Mouse (Mus musculus): Measurements from ENCODE around the gene Phex.

The Phex gene

GRCm38 (mm10) chrX:157415212-157415611 is at the start of gene Phex:
Phex (minus strand) TSS chrX:157415312.
- DNase-seq (ENCODE audit: low spot score in 2 of 2): no peak

DNA sequence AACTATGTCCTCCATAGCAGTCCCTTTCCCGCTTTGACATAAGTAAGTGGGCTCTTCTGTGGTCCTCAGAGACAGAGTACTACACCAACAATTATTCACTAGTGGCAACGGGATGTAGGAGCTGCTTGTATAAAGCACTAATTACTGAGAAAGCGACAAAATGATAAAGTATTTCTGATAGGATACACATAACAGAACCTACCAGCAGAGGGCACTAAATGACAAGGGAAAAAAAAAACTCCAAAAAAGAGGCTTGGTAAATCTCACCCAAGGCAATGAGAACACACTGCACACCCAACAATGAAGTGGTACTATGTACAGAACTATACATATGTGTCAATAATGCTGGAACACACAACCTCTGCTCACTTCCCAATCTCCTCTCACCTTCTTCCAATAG is 47.6 kb upstream of the Phex start:
- no peak for DNase-seq (ENCODE audit: low spot score in 2 of 2)

GRCm38 (mm10) chrX:157454430-157454829 is 39.3 kb upstream of the Phex start:
- DNase-seq (ENCODE audit: low spot score in 2 of 2): peak; percentile 30 to 72

DNA sequence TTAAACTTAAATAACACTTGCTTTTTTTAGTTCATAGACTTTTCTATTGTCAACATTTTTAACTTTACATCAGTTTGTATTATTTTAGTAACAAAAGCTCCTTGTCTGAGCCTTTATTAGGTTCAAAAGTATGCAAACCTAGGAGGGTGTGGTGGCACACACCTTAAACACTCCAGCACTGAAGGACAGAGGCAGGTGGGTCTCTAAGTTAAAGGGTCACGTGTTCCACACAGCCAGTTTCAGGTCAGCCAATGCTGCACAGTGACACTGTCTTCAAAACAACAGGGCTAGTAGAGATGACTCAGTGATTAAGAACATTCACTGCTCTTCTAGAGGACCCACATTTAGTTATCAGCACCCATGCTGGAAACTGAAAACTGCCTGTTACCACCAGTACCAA is 33.9 kb upstream of the Phex start:
- no peak for DNase-seq (ENCODE audit: low spot score in 2 of 2)

DNA sequence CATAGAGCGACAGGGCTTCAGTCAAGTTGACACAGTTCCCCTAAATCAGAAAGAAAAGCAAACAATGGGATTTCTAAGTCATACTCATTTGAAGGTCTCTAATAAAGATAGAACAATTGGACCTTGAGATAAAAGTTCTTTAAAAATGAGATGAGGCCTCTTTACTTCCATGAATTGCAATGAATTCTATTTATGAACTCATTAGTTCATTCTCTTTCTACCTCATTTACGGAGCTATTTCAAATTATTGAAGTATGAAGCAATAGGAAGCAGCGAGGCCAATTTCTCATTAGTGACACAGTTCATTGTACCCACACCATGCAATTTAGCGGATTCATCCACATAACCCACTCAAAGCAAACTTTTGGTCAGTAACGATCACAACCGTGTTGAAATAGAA is 32.3 kb upstream of the Phex start:
- DNase-seq (ENCODE audit: low spot score in 2 of 2): no peak

- DNase-seq (ENCODE audit: low spot score in 2 of 2): no peak
Measured at GRCm38 (mm10) chrX:157434768-157435167, 19.7 kb upstream of the Phex start.

DNA sequence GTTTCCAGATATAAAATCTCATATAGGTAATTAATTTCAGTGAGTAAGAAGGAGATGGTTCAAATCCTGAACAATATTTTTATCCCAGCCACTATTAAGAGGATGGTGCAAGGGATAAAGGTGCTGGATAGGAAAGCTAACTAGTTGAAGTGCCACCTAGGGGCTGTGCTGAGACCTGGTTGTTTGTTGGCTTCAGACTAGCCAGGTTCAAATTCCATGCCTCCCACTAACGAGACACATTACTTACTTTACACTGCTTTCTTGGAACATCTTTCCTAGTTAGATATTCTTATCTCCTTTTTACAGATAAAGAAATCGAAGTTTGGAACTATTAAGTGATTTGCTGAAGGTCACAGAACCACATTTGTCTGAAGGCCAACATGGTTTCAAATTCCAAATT is 4.3 kb upstream of the Phex start:
- DNase-seq (ENCODE audit: low spot score in 2 of 2): no peak

GRCm38 (mm10) chrX:157404919-157405318 is 10.2 kb downstream of the Phex start:
- no peak for DNase-seq (ENCODE audit: low spot score in 2 of 2)

DNA sequence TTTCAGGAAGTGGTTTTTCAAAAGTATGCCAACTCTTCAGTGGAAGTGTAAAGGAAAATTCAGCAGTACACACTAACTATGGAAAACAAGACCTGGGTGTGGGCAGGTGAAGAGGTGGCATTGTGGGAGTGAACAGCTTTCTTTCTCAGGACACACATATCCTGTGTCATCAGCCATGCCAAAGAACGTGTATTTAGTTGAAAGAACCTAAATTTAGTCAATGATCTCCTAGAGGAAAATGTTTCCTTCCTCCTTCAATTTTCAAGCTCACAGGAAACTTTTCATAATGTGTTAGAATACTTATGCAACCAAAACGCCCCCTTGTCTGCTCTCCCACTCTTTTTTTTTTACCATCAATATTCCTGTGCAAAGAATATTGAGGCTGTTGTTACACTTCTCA is 23.9 kb downstream of the Phex start:
- DNase-seq (ENCODE audit: low spot score in 2 of 2): no peak

DNA sequence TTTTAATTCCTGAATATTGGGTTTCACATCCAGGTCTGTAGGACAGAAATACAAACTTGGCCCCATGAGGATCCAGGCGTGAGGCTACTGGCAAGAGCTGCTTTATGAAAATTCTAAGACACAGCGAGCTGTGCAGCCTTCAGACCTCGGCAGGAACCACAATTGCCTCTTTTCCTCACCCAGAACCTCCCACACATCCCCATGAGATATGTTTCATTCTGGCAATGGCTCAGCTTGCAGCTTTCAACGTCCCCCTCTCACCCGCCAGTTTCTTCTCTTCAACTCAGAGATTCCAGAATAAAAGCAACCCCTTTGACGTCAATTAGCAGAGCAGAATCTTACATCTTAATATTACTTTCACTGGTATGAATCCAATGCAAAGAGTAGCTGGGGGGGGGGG is 25.0 kb downstream of the Phex start:
- DNase-seq (ENCODE audit: low spot score in 2 of 2): no peak

- no peak for DNase-seq (ENCODE audit: low spot score in 2 of 2)
Measured at GRCm38 (mm10) chrX:157388419-157388818, 26.7 kb downstream of the Phex start.

DNA sequence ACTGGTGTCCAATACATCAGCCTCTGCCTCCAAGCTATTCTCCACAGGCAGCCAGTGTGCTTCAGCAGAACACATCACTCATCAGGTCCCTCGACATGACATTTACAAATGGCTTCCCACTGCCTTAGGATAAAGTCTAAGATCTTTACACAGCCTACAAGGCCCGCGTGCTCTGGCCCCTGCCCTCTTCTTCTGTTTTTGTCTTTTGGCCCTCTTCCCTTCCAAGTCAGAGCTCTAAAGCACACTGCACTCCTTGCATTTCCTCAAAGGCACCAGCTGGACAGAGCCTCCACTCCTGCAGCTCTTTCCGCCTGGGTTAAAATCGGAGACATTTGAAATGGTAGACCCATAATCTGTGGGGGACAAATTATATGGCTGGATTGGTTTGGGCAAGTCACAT is 28.1 kb downstream of the Phex start:
- no peak for DNase-seq (ENCODE audit: low spot score in 2 of 2)

GRCm38 (mm10) chrX:157378822-157379221 is 36.3 kb downstream of the Phex start:
- no peak for DNase-seq (ENCODE audit: low spot score in 2 of 2)

DNA sequence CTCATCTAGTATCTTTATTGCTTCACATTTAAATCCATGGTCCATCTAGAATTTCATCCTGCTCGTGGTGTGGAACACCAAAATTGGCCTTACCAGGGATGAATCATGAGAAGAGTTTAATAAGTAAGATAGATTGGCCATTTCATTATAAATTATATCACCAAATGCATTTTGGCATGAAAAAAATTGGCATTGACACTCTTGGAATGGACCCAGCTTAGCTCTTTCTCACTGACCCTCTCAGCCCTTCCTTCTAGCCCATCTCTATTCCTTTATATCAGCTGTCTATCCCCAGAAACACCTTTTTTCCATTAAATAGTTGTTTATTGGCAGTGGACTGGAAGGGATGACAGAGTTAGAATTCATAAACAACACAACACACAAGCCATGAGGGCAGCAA is 37.7 kb downstream of the Phex start:
- DNase-seq (ENCODE audit: low spot score in 2 of 2): no peak

DNA sequence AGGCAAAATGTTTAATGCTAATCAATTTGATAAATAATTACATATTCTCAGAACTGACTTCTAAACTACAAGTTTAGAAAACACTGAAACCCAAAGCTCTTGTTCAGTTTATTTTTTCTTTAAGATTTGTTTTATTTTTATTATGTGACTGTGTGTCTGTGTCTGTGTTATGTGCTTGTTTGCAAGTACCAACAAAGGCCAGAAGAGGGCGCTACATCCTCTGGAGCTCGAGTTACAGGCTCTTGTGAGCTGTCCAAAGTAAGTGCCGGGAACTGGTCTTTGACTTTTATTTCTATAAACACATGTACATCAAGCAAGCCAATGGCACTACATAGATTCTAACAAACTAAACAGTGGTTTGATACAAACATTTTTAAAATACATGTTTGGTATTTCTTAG is 41.2 kb downstream of the Phex start:
- DNase-seq (ENCODE audit: low spot score in 2 of 2): no peak

DNA sequence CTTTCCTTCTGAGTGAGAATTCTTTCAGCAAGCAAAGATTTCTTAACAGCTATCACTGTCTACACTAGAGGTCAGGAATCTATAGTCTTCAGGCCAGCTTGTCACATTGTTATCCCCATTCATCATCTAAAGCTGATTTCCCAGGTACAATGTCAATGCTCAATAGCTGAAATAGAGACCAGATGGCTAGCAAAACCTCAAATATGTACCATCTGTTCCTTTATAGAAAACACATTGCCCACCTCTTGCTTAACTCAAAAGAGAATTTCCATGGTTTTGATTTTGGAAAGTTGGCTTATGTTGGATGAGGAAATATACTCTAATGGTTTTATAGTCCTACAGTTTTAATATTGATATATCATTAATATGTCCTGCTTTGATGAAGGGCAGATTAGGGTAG is 45.9 kb downstream of the Phex start:
- DNase-seq (ENCODE audit: low spot score in 2 of 2): no peak

DNA sequence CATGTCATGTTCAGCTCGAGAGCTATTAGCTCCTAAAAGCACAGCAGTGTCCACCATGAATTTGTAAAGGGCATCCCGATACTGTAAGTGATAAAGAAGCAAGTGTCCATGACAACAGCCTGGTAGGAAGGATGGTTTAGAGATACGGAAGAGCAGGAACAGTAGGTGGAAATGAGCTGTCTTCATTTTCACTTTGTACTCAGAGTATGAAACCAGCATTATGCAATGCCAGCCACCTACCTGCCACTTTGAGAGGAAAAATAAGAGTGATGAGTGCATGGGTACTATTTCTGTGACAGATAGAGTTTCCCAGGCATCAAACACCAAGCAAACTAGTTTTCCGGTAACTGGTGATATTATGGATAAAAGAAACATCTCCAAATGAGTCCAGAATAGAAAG is 59.6 kb downstream of the Phex start:
- DNase-seq (ENCODE audit: low spot score in 2 of 2): no peak

DNA sequence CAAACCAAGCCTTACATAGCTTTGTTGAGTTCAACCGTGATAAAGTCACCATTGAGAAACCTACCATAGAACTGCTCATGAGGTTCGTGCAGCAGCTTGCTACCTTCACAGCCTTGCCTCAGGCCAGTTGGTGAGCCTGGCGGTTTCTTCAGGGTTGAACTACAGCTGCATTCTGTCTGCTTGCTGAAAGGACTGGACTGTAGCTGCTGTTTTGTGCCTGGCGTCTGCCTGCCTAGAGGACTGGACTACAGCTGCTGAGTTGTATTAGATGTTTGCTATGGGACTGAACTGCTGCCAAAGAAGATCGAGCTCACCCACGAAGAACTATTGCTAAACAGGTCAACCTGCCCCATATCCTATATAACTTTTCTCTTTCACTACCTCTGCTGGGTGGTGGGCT is 68.9 kb downstream of the Phex start:
- no peak for DNase-seq (ENCODE audit: low spot score in 2 of 2)

GRCm38 (mm10) chrX:157334726-157335125 is 80.4 kb downstream of the Phex start:
- DNase-seq (ENCODE audit: low spot score in 2 of 2): no peak

DNA sequence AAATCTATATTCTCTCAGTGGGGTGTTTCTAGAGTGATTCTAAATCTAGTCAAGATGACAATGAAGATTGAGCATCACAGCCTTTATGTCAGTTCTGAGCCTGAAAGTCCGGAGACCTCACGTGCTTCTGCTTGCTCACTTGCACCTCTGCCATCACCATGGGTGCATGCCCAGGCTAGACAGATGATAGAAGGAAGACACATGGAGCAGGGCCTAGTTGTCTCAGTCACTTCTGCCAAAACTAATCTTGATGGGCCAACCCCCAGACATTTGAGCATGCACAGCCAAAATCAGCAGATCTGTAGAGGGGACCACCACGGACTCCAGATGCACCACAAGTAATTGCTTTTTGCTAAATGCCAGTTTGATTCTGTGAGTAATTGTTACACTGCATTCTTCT is 85.3 kb downstream of the Phex start:
- no peak for DNase-seq (ENCODE audit: low spot score in 2 of 2)

DNA sequence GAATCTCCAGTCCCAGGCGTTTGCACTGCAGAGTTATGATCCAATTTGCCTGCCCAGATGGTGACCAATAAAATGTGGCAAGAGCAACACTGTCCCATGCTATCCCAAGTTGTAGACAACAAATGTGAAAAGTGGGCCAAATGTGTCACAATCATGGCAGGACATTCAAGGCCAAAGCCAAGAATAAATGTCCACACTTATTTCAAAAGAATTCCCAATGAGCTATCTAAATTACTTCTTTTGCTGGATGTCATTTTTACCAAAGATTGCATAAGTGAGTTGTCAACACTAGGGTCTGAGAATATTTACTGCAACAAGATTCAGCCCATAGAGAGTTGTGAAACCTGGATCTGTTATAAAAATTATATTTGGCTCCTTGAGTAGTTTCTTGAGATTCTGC is 86.7 kb downstream of the Phex start:
- DNase-seq (ENCODE audit: low spot score in 2 of 2): no peak

DNA sequence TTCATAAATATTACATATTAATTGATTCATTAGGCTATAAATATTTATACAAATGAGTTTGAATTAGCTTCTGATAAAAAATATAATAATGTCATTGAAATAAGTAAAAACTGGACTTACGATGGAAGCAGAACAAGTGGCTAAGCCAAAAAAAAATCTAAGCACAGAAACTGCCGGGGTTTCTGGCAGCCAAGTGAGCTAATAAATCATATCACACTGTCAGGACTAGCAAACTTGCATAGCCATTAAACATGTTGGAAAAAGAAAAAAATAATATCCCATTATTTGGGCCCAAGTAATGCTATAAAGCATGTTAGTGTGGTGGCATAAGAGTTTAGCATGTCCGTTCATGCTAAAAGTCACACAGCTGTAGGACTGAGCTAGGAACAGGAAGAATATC is 87.4 kb downstream of the Phex start:
- no peak for DNase-seq (ENCODE audit: low spot score in 2 of 2)

GRCm38 (mm10) chrX:157324396-157324795 is 90.7 kb downstream of the Phex start:
- no peak for DNase-seq (ENCODE audit: low spot score in 2 of 2)

DNA sequence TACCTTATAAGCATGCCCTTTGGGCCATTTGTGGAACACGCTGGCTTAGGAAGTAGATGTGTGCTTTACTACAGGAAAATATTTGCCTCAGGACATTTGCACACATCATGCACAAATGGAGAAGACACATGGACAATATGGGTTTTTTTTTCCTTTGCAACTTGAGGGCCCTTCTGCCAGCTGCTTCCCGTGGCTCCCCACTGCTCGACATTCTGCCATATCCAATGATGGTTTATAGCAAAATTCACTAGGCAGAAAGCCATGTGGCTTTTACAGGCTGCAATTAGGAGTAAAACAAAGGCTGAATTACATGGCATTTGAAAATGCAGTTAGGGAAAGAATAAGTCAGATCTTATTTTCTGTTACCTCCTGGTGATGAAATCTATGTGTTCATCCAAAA is 104.8 kb downstream of the Phex start:
- DNase-seq (ENCODE audit: low spot score in 2 of 2): no peak

DNA sequence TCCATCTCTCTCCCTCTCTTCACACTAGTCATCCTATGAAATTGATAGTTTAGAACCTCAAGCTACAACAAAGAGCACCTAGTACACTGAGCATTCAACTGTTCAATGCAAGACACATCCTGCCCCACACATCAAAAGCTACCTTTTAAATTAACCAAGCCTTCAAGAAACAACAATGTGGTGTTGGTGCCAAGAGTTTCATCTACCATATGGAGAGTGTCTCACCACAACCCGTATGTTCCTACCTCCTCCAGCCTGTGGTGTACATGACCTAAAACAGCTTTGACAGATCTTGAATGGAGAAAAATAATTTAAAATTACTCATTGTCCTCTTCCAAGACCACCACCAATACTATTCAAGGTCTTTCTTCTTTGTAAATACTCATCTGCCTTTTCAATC is 106.9 kb downstream of the Phex start:
- DNase-seq (ENCODE audit: low spot score in 2 of 2): no peak
